In genomic region chr3:67463450-67464372, GRCm38 (mm10) we compare ENCODE assay signal across 8 mouse cellular contexts. TPM values are rescaled to one million over a fixed set of nuclear protein-coding genes. Genes with fewer than 3 reads are reported as not detected.
A peak's percentile ranks its signal among the peaks of the same experiment; 100 is the strongest.
DNase-seq lines count a peak whose midpoint lies in the region; ATAC-seq lines count a peak whose summit lies in the region.

TSS of gene Lxn (minus strand) at chr3:67463926.

- peaks cover 23% of the 10 kb centered on the region for H3K36me3 ChIP-seq in forebrain, embryonic 13.5 days (ENCODE audit: poor library complexity, severe bottlenecking)
- peaks cover 31% of the 10 kb centered on the region for H3K36me3 ChIP-seq in heart, embryonic 16.5 days (ENCODE audit: control insufficient read depth, insufficient read depth)
- peaks cover 36% of the 10 kb centered on the region for H3K36me3 ChIP-seq in liver, embryonic 13.5 days
- 0 out of 2 replicates have a peak, but pooled peaks cover 5% of the 10 kb centered on the region for H3K36me3 ChIP-seq in stomach, embryonic 16.5 days (ENCODE audit: control insufficient read depth, insufficient read depth, low read length)

- peak; percentile 92 for ATAC-seq in cerebellum, adult (ENCODE audit: insufficient number of reproducible peaks, low FRiP score, low TSS enrichment)
- peak; percentile 86 for ATAC-seq in forebrain, embryonic 13.5 days
- ATAC-seq in heart, embryonic 16.5 days (replicated peaks; ENCODE audit: extremely low read depth, insufficient read depth, low FRiP score): peak; percentile 92
- ATAC-seq in liver, embryonic 13.5 days (ENCODE audit: low read depth): peak; percentile 90
- ATAC-seq in stomach, embryonic 16.5 days (ENCODE audit: insufficient read depth, low FRiP score): peak; percentile 95

- no peak within 1 kb of the TSS; the same call in 1 of the 2 replicates for H3K27ac ChIP-seq in forebrain, embryonic 13.5 days
- H3K27ac ChIP-seq in heart, embryonic 16.5 days (ENCODE audit: low read length): peak within 1 kb of the TSS; percentile 79
- peak within 1 kb of the TSS; percentile 32; the same call in 1 of the 2 replicates for H3K27ac ChIP-seq in liver, embryonic 13.5 days
- peak within 1 kb of the TSS; percentile 90 for H3K27ac ChIP-seq in stomach, embryonic 16.5 days (ENCODE audit: low read length)

- 1% methylated on average over 43 of the region's 43 CpGs for WGBS in forebrain, embryonic 13.5 days
- WGBS in heart, embryonic 16.5 days: under 1% methylated on average over 43 of the region's 43 CpGs
- 2% methylated on average over 43 of the region's 43 CpGs for WGBS in liver, embryonic 13.5 days (ENCODE audit: insufficient replicate concordance)
- WGBS in stomach, embryonic 16.5 days: under 1% methylated on average over 42 of the region's 43 CpGs

- peak within 1 kb of the TSS; percentile 86 for H3K4me2 ChIP-seq in forebrain, embryonic 13.5 days
- peak within 1 kb of the TSS; percentile 92 for H3K4me2 ChIP-seq in heart, embryonic 16.5 days (ENCODE audit: low read depth, low read length)
- peak within 1 kb of the TSS; percentile 89 for H3K4me2 ChIP-seq in liver, embryonic 13.5 days
- peak within 1 kb of the TSS; percentile 83 for H3K4me2 ChIP-seq in stomach, embryonic 16.5 days (ENCODE audit: low read depth, low read length)

- no peaks in the 10 kb centered on the region for H3K9me3 ChIP-seq in forebrain, embryonic 13.5 days (replicated peaks)
- no peaks in the 10 kb centered on the region for H3K9me3 ChIP-seq in heart, embryonic 16.5 days (replicated peaks; ENCODE audit: control insufficient read depth, low read length)
- H3K9me3 ChIP-seq in liver, embryonic 13.5 days (replicated peaks): no peaks in the 10 kb centered on the region
- no peaks in the 10 kb centered on the region for H3K9me3 ChIP-seq in stomach, embryonic 16.5 days (replicated peaks; ENCODE audit: control insufficient read depth, low read length)

- DNase-seq in CD4-positive, CD25-positive, alpha-beta regulatory T cell, adult 2 months (ENCODE audit: low read depth, low spot score): peak; percentile 54
- peak; percentile 76 to 88 for DNase-seq in kidney, postnatal 25 days
- DNase-seq in liver, embryonic 13.5 days: peak; percentile 36
- peak; percentile 30 for DNase-seq in naive thymus-derived CD4-positive, alpha-beta T cell, adult 2 months (ENCODE audit: low read depth)

- H3K4me1 ChIP-seq in forebrain, embryonic 13.5 days: peaks cover 34% of the 10 kb centered on the region
- peaks cover 13% of the 10 kb centered on the region for H3K4me1 ChIP-seq in heart, embryonic 16.5 days (ENCODE audit: control insufficient read depth, insufficient read depth, low read length)
- peaks cover 20% of the 10 kb centered on the region for H3K4me1 ChIP-seq in liver, embryonic 13.5 days (replicated peaks)
- peaks cover 8% of the 10 kb centered on the region for H3K4me1 ChIP-seq in stomach, embryonic 16.5 days (ENCODE audit: control insufficient read depth, insufficient read depth, low read length)

- H3K27me3 ChIP-seq in forebrain, embryonic 13.5 days: no peaks in the 10 kb centered on the region; the same call in 1 of the 2 replicates
- H3K27me3 ChIP-seq in heart, embryonic 16.5 days (ENCODE audit: control insufficient read depth, insufficient read depth, low read length): no peaks in the 10 kb centered on the region
- H3K27me3 ChIP-seq in liver, embryonic 13.5 days: no peaks in the 10 kb centered on the region
- H3K27me3 ChIP-seq in stomach, embryonic 16.5 days (ENCODE audit: control insufficient read depth, insufficient read depth, low read length): no peaks in the 10 kb centered on the region

- H3K9ac ChIP-seq in forebrain, embryonic 13.5 days: peak within 1 kb of the TSS; percentile 77
- H3K9ac ChIP-seq in heart, embryonic 16.5 days (ENCODE audit: low read length): peak within 1 kb of the TSS; percentile 80
- peak within 1 kb of the TSS; percentile 72 for H3K9ac ChIP-seq in liver, embryonic 13.5 days
- peak within 1 kb of the TSS; percentile 85 for H3K9ac ChIP-seq in stomach, embryonic 16.5 days (ENCODE audit: low read length)

- H3K4me3 ChIP-seq in forebrain, embryonic 13.5 days: peak within 1 kb of the TSS; percentile 57
- peak within 1 kb of the TSS; percentile 86 for H3K4me3 ChIP-seq in heart, embryonic 16.5 days (ENCODE audit: low read length)
- H3K4me3 ChIP-seq in liver, embryonic 13.5 days (replicated peaks): peak within 1 kb of the TSS; percentile 63
- peak within 1 kb of the TSS; percentile 78 for H3K4me3 ChIP-seq in stomach, embryonic 16.5 days (replicated peaks; ENCODE audit: low read length)

RNA-seq across cellular contexts. Expression of gene Lxn, which starts in this region (rescaled TPM):
- 54.2 and 60.0 TPM in 2 replicates for polyA plus RNA-seq in forebrain, embryonic 13.5 days (2015; fragmentation: Nextera tagmentation; extraction: Ambion mirVana)
- 72.3 and 74.4 TPM in 2 replicates for polyA plus RNA-seq in heart, embryonic 16.5 days (2015; fragmentation: Nextera tagmentation; extraction: Ambion mirVana)
- 12.0 and 13.6 TPM in 2 replicates for polyA plus RNA-seq in liver, embryonic 13.5 days (2015; fragmentation: Nextera tagmentation; extraction: Ambion mirVana)
- polyA plus RNA-seq in stomach, embryonic 16.5 days (2015; fragmentation: Nextera tagmentation; extraction: Ambion mirVana): 91.4 and 95.1 TPM in 2 replicates

Comparison
In these comparisons a context has a peak if more than half of its experiments do, and no peak if none do; other contexts are left out.
1. DNase-seq: peak in every context shown above with its lines; median percentile 82 in kidney, postnatal 25 days; 54 in CD4-positive, CD25-positive, alpha-beta regulatory T cell, adult 2 months; 36 in liver, embryonic 13.5 days; 30 in naive thymus-derived CD4-positive, alpha-beta T cell, adult 2 months.